Mouse (Mus musculus) kidney, embryonic 14.5 days (tissue): Measurements from ENCODE around the gene Rcor3. TPM values are rescaled to one million over a fixed set of nuclear protein-coding genes. Genes with fewer than 3 reads are reported as not detected.
A peak's percentile ranks its signal among the peaks of the same experiment; 100 is the strongest.

Experiments used
- ATAC-seq: fragments of 200-750 bp; cut with Nextera tagmentation; 2 replicates; pipeline ENCODE4 v1.8.0; 2017; ENCODE audit warnings: moderate number of reproducible peaks, mild to moderate bottlenecking, moderate TSS enrichment, moderate library complexity; ENCODE audit not compliant: low FRiP score, low TSS enrichment
- H3K27ac ChIP-seq: fragments of 300-500 bp; sonication (generic); 2 replicates; pipeline ENCODE4 v1.5.1; 2014; ENCODE audit warnings: low read depth, mild to moderate bottlenecking, low read length, moderate library complexity, mixed read lengths
- H3K27me3 ChIP-seq: fragments of 300-500 bp; sonication (generic); 2 replicates; pipeline ENCODE4 v1.6.1; 2014; ENCODE audit warnings: mild to moderate bottlenecking, low read length; ENCODE audit not compliant: control insufficient read depth, insufficient read depth
- H3K36me3 ChIP-seq: fragments of 300-500 bp; sonication (generic); 2 replicates; pipeline ENCODE4 v1.6.1; 2014; ENCODE audit warnings: low read length, mixed read lengths; ENCODE audit not compliant: control insufficient read depth, insufficient read depth
- H3K4me1 ChIP-seq: fragments of 300-500 bp; sonication (generic); 2 replicates; pipeline ENCODE4 v1.6.1; 2014; ENCODE audit warnings: low read length, mixed read lengths; ENCODE audit not compliant: control insufficient read depth, insufficient read depth
- H3K4me2 ChIP-seq: fragments of 300-500 bp; sonication (generic); replicated peaks from 2 replicates; pipeline ENCODE4 v1.6.1; 2014; ENCODE audit warnings: low read depth, mild to moderate bottlenecking, low read length
- H3K4me3 ChIP-seq: fragments of 300-500 bp; sonication (generic); 2 replicates; pipeline ENCODE4 v1.5.1; 2014; ENCODE audit warnings: mild to moderate bottlenecking, low read length
- H3K9ac ChIP-seq: fragments of 300-500 bp; sonication (generic); 2 replicates; pipeline ENCODE4 v1.6.1; 2014; ENCODE audit warnings: low read depth, mild to moderate bottlenecking, low read length, moderate library complexity
- H3K9me3 ChIP-seq: fragments of 300-500 bp; sonication (generic); 2 replicates; pipeline ENCODE4 v1.6.1; 2016; ENCODE audit warnings: low read length; ENCODE audit not compliant: control insufficient read depth
- WGBS: fragments of 180-500 bp; shearing (Covaris S2); extraction: QIAGEN DNeasy Blood & Tissue Kit; methylation state at CpG from one replicate; pipeline ENCODE4 v1.1.7; 2014; 5-methylcytosine and 5-hydroxymethylcytosine counted together
- polyA plus RNA-seq: library from polyadenylated mRNA; unstranded; fragments of >200 nt; fragmentation: Nextera tagmentation; extraction: Ambion mirVana; gene quantifications from 2 replicates; pipeline ENCODE4 v1.2.1, GENCODE M21; 2014

The Rcor3 gene
- polyA plus RNA-seq, 1 experiment from 2014 or later = 25.1 TPM

- Histone ChIP-seq H3K27ac (no peak overlapping the region), H3K27me3 (no peaks in the 10 kb centered on the region), H3K4me2 (no peak overlapping the region), H3K9me3 (no peaks in the 10 kb centered on the region), H3K4me1 (peaks cover 15% of the 10 kb centered on the region; the same call in 1 of the 2 replicates), H3K36me3 (no peaks in the 10 kb centered on the region), H3K4me3 (no peak overlapping the region), H3K9ac (no peak overlapping the region)
- WGBS = 73% methylated on average over 9 of the region's 9 CpGs
- no peak for ATAC-seq
Measured at GRCm38 (mm10) chr1:192089208-192090166, 48.4 kb downstream of the Rcor3 start.

DNA sequence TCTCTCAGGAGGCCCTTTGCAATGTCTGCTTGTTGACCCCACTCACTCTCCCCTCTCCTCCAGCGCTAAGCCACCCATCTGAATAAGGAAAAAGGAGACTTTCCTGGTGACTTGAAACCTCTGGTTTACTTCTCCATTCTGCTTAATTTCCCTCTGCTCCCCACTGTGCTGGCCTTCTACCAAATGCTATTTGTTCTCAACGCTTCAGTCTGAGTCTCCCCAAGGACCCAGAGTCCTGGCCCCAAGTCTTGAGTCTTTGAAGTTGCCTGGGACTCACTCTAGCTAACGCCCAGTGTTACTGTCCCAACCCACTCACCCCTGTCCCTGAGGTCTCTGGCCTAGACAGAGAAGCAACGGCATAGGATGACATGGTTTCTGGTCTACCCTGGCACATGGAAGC is 49.9 kb downstream of the Rcor3 start:
- peaks cover 15% of the 10 kb centered on the region; the same call in 1 of the 2 replicates for H3K4me1 ChIP-seq
- H3K9me3 ChIP-seq = no peaks in the 10 kb centered on the region
- WGBS = 69% methylated on average over 4 of the region's 4 CpGs

DNA sequence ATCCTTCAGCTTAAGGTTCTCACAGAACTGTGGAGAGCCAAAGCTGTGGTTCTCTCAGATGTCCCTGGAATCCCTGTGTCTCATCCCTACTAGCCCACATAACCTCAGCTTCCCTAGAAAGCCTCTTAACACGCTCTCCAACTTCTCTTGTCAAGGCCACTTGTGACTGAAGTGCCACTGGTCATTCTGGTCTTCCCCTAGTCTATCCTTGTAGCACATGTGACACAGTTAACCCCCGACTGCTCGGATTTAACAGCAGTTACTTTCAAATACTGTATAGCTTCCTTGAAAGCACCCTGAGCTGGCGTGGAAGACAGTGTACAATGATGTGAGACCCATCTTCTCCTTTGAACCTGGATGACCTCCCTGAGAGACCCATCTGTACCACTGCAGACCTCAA is 50.8 kb downstream of the Rcor3 start:
- Histone ChIP-seq H3K27ac (peak overlapping the region; percentile 62; the same call in 1 of the 2 replicates), H3K4me2 (no peak overlapping the region), H3K27me3 (no peaks in the 10 kb centered on the region), H3K9me3 (no peaks in the 10 kb centered on the region), H3K9ac (no peak overlapping the region), H3K4me1 (peaks cover 15% of the 10 kb centered on the region; the same call in 1 of the 2 replicates), H3K4me3 (no peak overlapping the region), H3K36me3 (no peaks in the 10 kb centered on the region)
- WGBS = 69% methylated on average over 4 of the region's 4 CpGs
- peak; percentile 3; the same call in 1 of the 2 replicates for ATAC-seq

More for the DNA sequence above, 49.9 kb downstream of the Rcor3 start:
- no peaks in the 10 kb centered on the region for H3K36me3 ChIP-seq
- H3K27ac ChIP-seq = no peak overlapping the region
- no peaks in the 10 kb centered on the region for H3K27me3 ChIP-seq
- H3K4me3 ChIP-seq = no peak overlapping the region
- no peak overlapping the region for H3K4me2 ChIP-seq
- no peak overlapping the region for H3K9ac ChIP-seq
- no peak for ATAC-seq

- Histone ChIP-seq H3K9me3 (peaks cover 3% of the 10 kb centered on the region; the same call in 1 of the 2 replicates), H3K4me1 (peaks cover 11% of the 10 kb centered on the region; the same call in 1 of the 2 replicates), H3K27me3 (no peaks in the 10 kb centered on the region), H3K36me3 (no peaks in the 10 kb centered on the region), H3K9ac (no peak overlapping the region), H3K27ac (peak overlapping the region; percentile 62), H3K4me3 (no peak overlapping the region), H3K4me2 (no peak overlapping the region)
- 76% methylated on average over 12 of the region's 12 CpGs for WGBS
- ATAC-seq = peak; percentile 36; the same call in 1 of the 2 replicates
Measured at GRCm38 (mm10) chr1:192086279-192087037, 51.4 kb downstream of the Rcor3 start.

GRCm38 (mm10) chr1:192085218-192085617 is 52.6 kb downstream of the Rcor3 start:
- Histone ChIP-seq H3K36me3 (no peaks in the 10 kb centered on the region), H3K4me3 (no peak overlapping the region), H3K9me3 (peaks cover 10% of the 10 kb centered on the region), H3K4me2 (no peak overlapping the region), H3K9ac (no peak overlapping the region), H3K4me1 (peaks cover 7% of the 10 kb centered on the region; the same call in 1 of the 2 replicates), H3K27ac (no peak overlapping the region), H3K27me3 (no peaks in the 10 kb centered on the region)
- WGBS = 94% methylated on average over 10 of the region's 10 CpGs
- no peak for ATAC-seq

GRCm38 (mm10) chr1:192082646-192083045 is 55.2 kb downstream of the Rcor3 start:
- peaks cover 10% of the 10 kb centered on the region for H3K9me3 ChIP-seq
- no peak overlapping the region for H3K27ac ChIP-seq
- no peaks in the 10 kb centered on the region for H3K27me3 ChIP-seq
- H3K9ac ChIP-seq = no peak overlapping the region
- no peak for ATAC-seq
- peaks cover 15% of the 10 kb centered on the region for H3K4me1 ChIP-seq
- 80% methylated on average over 1 of the region's 1 CpGs for WGBS
- no peaks in the 10 kb centered on the region for H3K36me3 ChIP-seq
- H3K4me3 ChIP-seq = no peak overlapping the region
- no peak overlapping the region for H3K4me2 ChIP-seq

GRCm38 (mm10) chr1:192081129-192081528 is 56.7 kb downstream of the Rcor3 start:
- peaks cover 10% of the 10 kb centered on the region for H3K9me3 ChIP-seq
- no peaks in the 10 kb centered on the region for H3K27me3 ChIP-seq
- no peak overlapping the region for H3K4me3 ChIP-seq
- no peak overlapping the region for H3K9ac ChIP-seq
- H3K27ac ChIP-seq = no peak overlapping the region
- WGBS = 94% methylated on average over 2 of the region's 2 CpGs
- no peak overlapping the region for H3K4me2 ChIP-seq
- H3K36me3 ChIP-seq = no peaks in the 10 kb centered on the region
- no peak for ATAC-seq
- H3K4me1 ChIP-seq = peaks cover 23% of the 10 kb centered on the region

- H3K4me3 ChIP-seq = no peak overlapping the region
- 84% methylated on average over 1 of the region's 1 CpGs for WGBS
- H3K9me3 ChIP-seq = peaks cover 10% of the 10 kb centered on the region
- H3K4me1 ChIP-seq = peaks cover 23% of the 10 kb centered on the region
- no peaks in the 10 kb centered on the region for H3K36me3 ChIP-seq
- H3K4me2 ChIP-seq = no peak overlapping the region
- H3K27ac ChIP-seq = peak overlapping the region; percentile 76; the same call in 1 of the 2 replicates
- no peak for ATAC-seq
- no peak overlapping the region for H3K9ac ChIP-seq
- H3K27me3 ChIP-seq = no peaks in the 10 kb centered on the region
Measured at GRCm38 (mm10) chr1:192079121-192079520, 58.7 kb downstream of the Rcor3 start.
